Mouse (Mus musculus) kidney, adult 18-20 months (tissue): ENCODE measurements around the gene Pnkd.
A peak's percentile ranks its signal among the peaks of the same experiment; 100 is the strongest.

Source experiments
- DNase-seq: peaks from one replicate; pipeline ENCODE4 v3.0.0; 2021

The Pnkd gene

DNA sequence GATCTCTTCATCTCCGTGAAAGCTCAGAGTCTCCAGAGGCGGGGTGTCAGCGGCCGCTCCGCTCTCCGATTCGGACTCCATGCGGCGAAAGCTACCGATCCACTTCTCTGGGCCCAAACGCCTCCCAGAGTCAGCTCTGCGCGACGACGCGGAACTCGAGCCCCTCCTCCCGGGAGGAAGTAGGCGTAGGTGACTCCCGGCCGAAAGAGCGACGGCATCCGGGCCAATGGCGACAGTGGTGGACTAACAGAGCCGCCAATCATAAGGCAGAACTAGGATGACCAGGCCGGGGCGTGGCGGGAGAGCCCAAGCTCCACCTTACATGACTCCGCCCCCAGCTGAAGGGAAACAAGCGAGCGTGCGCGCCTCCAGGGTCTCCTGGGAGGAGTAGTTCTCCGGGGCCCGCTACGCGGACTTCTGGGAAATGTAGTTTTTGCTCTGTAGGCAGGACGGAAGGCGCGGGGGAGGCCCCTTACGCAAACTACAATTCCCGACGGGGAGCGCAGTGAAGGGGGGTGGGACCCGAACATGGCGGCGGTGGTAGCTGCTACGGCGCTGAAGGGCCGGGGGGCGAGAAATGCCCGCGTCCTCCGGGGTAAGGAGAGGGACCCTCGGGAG, at the start of gene Pnkd, which contains the start of gene Aamp:
Pnkd (plus strand) TSS at position 388 of the 618 bp plus-strand sequence.
Aamp (minus strand) TSS at position 196 of the 618 bp plus-strand sequence.
- peak; percentile 100 for DNase-seq

- DNase-seq: peak; percentile 98
These were observed 48.7 kb upstream of the Pnkd start, which contains the start of gene Arpc2 for GRCm38 (mm10) chr1:74235938-74236589. Arpc2 (plus strand) TSS chr1:74236084.

DNA sequence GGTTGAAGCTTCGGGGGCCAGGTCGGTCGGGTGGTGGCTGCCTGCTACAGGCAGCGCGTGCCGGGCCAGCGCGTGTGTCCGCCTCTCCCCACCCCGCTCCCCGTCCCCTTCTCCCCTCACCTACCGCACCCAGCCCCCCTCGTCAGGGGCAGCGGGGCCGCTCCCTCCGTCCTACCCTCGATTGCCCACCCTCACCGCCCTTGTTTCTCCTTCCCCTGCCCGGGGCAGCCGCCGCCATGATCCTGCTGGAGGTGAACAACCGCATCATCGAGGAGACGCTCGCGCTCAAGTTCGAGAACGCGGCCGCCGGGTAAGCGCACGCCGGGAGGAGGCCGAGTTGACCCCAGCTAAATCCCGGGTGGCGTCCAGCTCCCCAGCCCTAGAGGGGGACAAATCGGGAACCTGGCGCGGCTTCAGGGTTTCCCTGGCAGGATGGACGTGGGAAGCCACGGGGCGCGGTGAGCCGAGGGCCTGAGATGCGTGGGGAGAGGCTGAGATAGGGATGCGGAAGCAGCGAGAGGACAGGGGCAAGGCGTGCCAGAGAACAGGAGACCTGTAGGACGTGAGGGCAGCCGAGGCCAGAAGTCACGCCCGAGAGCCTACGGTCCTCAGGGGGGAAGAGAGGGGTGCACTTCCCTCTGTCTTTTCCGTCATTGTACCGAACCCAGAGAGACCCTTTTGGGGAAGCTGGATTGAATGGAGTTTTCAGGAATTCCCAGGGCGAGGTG, 48.0 kb upstream of the Pnkd start:
- DNase-seq: peak; percentile 59

GRCm38 (mm10) chr1:74237671-74238070, 47.1 kb upstream of the Pnkd start:
- no peak for DNase-seq

- no peak for DNase-seq
These were observed 46.6 kb upstream of the Pnkd start for GRCm38 (mm10) chr1:74238136-74238535.

DNA sequence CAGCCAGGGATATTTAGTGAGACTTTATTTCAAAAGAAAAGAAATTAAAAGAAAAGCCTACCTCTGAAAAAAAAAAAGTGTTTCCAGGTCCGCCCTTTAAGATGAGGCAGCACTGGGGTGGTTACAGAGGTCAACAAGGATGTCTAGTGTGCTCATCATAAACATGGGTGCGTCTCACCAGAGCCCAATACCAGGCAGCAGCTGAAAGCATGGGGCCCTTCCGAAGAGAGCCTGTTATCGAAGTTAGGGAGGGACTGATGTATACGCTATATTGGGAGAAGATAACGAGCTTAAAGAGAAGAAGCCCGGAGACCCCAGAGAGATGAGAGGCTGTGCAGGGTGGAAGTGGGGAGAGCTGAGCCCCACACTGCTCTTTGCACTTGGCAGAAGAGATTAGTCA, 45.6 kb upstream of the Pnkd start:
- DNase-seq: no peak

DNA sequence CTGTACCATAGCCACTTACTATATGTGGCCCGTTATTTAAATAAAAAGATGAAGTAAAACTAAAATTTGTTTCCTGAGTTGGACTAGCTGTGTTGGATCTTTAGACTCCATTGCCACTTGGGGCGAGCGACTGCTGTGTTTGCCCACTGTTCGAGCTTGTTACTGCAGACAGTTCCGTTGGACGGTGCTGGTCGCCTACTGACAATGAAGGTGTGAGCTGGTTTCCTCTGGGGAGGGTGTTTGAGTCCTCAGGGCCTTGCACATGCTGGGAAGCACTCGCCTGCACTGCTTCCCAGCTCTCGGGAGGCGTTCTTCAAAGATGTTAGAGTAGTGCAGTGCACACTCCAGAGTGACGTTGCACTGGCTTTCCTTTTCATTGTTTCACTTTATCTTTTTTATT, 45.1 kb upstream of the Pnkd start:
- no peak for DNase-seq

DNA sequence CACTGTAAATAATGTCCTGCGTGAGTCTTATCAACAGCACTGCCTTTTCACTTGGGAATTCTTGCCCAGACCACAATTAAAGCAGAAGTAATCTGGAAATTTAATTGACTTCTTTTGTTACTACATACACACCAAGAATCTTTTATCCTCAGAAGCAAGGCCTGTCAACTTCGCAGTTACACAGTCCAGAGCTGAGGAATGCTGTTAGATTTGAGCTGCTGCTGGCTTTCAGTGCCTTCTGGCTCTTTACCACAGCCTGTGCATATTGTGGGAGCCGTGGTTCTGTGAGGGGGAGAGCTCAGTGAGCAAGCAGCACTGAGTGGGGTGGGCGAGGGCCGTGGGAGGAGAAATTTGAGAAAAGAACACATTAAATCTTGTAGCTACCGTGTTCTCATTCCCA, 44.4 kb upstream of the Pnkd start:
- no peak for DNase-seq

DNA sequence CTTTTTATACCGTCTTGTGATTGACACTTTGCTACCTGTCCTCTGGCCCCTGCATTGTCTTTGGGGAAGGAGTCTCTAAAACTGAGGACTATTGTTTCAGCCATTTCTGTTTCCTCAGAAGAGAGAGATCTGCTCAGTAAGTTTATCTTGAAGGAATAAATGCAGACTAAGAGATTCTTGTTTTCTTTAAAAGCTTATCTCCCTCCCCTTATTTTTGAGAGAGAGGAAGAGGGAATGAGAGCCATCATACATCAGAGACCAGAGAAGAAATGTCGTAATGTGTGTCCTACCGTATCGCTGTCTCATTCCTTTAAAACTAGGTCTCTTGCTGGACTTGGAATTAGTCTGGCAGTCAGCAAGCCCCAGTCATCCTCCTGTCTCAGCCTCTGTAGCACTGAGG, 43.9 kb upstream of the Pnkd start:
- no peak for DNase-seq

GRCm38 (mm10) chr1:74245525-74245924, 39.2 kb upstream of the Pnkd start:
- no peak for DNase-seq

GRCm38 (mm10) chr1:74248799-74249198, 35.9 kb upstream of the Pnkd start:
- peak; percentile 34 for DNase-seq

- DNase-seq: peak; percentile 60
These were observed 35.3 kb upstream of the Pnkd start for GRCm38 (mm10) chr1:74249331-74249980.

DNA sequence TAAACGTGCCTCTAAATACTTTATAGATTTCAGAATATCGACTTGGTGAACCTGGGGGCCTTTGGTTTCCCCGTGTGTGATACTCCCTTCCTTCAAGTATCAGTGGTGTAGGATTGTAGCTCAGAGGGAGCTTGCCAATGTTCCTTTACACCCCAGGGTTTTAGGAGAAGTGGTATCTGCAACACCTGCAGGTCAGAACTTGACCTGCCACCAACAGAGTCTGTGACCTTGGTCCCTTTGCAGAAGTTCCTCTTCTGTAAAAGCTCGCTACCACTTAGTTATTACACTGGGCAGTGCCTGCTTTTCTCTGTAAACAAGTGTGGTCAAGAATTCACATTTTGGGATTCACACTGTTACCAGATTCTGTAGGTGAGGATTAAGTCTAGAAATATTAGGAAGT, 34.6 kb upstream of the Pnkd start:
- no peak for DNase-seq

GRCm38 (mm10) chr1:74255704-74256345, 28.9 kb upstream of the Pnkd start:
- DNase-seq: no peak

DNA sequence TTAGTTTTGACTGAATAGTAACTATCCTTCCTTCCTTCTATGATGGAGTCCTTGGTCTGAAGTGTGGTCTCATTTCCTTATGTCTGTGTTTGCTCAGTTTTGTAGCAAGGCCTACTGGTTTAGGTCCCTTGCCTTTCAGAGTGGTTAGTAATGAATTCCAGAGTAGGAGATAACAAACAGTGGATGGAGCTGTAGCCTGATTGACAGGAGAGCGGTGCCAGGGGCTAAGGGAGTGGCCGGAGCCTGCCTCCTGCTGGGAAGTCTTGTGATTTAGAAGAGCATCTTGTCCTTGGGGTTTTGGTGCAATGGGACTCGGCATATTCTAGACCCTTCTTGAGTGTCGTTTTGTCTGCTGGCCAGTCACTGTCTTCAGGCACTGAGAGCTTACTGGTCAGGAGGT, 27.9 kb upstream of the Pnkd start:
- no peak for DNase-seq

- DNase-seq: no peak
These were observed 22.2 kb upstream of the Pnkd start for GRCm38 (mm10) chr1:74262510-74262909.

DNA sequence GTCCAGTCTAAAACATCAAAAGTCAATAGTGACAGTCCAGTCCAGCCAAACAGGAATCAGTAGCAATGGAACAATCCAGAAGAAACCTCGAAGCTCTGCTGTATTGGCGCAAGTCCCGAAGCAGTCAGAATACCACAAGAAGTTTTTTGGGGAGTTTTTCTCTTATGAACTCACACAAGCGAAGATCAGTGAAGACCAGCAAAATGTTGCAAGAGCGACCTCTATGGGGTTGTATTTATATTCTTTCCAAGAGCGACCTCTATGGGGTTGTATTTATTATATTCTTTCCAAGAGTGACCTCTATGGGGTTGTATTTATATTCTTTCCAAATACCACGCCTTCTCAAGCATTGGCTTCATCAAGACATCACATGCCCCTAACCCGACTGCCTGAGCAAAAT, 16.0 kb upstream of the Pnkd start:
- no peak for DNase-seq

DNA sequence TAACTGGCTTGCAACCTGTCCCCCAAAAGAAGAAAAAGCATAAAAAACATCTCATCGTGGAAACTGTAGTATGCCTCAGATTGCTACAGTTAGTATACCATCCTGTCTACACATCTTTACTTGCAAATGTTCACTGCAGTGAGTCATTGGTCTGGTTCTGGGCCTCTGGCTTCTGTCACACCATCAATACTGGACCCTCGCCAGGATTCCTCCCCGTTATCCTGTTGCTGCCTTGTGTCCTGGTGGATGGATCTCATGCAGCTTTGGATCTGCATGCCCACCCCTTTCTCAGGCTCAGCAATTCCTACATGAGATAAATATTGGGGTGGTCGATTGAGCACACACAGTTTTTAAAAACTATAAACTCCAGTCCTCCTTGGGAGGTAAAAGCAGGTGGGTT, 13.1 kb upstream of the Pnkd start:
- DNase-seq: no peak

DNA sequence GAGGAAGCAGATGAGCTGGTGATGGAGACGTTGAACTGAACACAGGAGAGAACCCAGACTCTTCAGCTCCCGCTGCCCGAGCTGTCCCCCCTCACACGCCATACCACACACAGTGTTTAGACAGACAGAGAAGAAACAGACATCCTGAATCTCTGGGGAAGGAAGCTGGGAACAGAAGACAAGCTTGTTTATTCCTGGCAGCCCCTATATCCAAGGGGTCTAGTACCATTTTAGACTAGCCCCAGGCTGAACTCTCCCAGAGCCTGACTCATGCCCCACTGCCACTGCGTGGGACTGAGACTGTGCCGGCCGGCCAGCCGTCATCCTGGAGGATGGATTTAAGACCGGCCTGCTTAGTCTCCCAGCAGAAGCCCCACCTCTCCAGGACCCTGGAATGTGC, 9.7 kb upstream of the Pnkd start:
- DNase-seq: no peak

DNA sequence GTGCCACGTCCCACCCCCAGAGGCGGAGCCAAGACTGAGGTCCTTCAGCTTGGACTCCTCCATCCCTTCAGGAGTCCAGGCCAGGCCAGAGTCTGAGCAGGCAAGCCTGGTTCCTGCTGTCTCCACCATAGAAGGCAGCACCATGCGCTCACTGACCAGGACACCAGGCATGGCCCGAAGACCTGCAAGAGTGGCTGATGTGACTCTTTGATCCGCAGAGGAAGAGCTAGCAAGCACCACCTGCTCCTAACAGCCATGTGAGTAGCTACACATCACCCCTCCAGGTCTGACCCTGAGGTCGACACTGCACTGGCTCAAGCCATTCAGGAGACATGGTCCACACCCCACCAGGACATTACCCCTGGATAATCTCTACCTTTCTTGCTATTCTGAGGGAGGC, 7.7 kb upstream of the Pnkd start:
- DNase-seq: no peak

DNA sequence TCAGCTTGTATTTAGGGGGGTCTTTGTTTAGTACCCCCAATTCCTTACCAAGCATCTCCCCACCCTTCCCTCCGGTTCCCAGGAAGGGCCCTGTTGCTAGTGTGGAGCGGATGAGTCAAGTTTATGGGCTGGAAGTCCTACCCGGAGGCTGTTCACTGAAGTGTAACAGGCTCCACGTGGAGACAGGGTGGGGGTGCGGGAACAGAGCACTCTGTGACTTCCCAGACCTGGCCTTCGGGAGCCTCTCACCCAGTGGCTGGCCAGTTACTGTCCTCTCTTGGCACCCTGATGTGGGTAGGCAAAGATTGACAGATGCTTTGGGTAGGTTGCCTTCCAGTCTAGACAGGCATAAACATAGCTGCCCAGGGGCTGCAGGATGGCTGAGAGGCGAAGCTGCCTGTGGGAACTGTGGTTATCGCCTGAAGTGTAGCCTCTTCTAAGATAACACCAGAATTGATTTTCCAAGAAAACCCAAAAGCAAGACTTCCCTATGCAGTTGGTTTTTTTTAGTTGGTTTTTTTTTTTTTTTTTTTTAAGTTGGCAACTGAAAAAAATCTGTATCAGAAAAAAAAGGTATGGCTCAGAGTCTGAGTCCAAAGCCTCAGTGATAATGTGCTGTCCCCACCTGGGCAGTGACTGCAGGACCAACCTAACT, 6.7 kb upstream of the Pnkd start:
- peak; percentile 69 for DNase-seq

DNA sequence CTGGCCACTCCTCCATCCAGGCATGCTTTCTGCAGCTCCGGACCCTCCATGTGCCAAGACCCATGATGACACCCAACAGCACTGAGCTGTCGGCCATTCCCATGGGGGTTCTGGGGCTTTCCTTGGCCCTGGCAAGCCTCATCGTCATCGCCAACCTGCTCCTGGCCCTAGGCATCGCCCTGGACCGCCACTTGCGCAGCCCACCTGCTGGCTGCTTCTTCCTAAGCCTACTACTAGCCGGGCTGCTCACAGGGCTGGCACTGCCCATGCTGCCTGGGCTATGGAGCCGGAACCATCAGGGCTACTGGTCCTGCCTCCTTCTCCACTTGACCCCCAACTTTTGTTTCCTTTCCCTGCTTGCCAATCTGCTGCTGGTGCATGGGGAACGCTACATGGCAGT, 6.2 kb upstream of the Pnkd start, which contains the start of gene Gpbar1:
Gpbar1 (plus strand) TSS at position 13 of the 400 bp plus-strand sequence.
- no peak for DNase-seq
